Mouse (Mus musculus) large intestine, adult 2 months (tissue): ENCODE results near the gene Numb. TPM values are rescaled to one million over a fixed set of nuclear protein-coding genes. Genes with fewer than 3 reads are reported as not detected.

Experiments used
- DNase-seq: peaks from one replicate; pipeline ENCODE4 v3.0.0-alpha.2; 2012; ENCODE audit warnings: low read depth, low spot score
- WGBS: fragments of 180-500 bp; shearing (Covaris S2); methylation state at CpG from one replicate; pipeline ENCODE4 v1.1.7; 2018; 5-methylcytosine and 5-hydroxymethylcytosine counted together
- polyA plus RNA-seq: library from polyadenylated mRNA; depleted of rRNA; stranded (reverse); fragments of >200 nt; gene quantifications from 2 replicates; pipeline ENCODE4 v1.2.3, GENCODE M21; 2012; rRNA removed

Gene Numb
- polyA plus RNA-seq, 1 experiment, result 52.4 TPM

DNA sequence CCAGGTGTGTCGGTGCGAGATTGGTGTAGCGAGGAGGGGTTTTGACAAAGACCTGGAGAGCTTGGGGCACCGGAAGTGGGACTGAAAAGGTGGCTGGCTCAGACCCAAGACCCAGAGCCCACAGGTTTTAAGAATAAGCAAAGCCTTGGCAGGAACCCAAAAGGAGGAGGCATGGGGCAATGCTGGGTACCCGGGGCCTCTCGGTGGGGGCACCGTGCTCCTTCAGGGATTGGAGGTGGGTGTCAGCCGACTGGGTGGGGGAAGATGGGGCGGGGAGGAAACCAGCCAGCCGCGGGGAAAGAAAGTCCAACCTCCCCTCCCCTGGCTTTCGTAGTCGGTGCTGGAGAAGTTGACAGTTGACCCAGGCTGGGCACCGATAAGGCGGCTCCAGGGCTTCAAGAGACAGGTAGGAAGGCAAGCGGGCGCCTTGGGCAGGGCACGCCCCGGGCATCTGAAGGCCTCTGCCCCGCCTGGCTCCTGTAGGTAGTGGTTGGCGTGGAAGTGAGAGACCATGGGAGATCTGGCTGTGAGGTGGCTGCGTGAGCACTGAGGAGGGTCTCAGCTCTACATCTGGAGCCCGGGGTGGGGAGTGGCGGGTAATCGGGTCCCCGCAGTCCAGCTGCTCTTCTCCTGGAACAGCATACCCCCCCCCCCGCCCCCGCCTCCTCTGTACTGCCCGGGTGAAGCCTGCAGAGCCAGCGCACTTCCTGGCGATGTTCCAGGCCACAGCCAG, 158.3 kb downstream of the Numb start, which contains the start of gene Papln:
Gene Papln, plus strand, starts transcription at position 324 of the 733 bp plus-strand sequence.
- WGBS, result 4% methylated on average over 30 of the region's 31 CpGs
- no peak for DNase-seq

DNA sequence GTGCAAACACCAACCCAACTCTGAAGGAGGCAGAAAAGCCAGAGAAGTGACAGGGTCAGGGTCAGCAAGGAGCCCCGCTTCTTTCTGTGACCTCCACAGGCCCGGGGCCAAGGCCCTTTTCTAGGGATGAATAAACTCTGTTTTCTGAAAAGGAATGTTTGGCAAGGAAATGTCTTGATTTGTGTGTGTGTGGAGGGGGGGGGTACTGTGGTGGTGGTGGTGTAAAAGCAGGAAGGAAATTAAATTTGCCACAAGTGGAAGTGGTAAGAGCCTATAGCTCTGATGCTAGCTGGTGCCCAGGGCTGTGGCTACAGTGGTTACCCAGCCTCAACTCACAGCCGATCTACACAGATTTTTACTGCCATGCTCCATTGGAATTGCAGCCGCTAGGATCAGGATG, 159.0 kb downstream of the Numb start:
- WGBS, result 21% methylated on average over 4 of the region's 4 CpGs
- DNase-seq, result no peak

DNA sequence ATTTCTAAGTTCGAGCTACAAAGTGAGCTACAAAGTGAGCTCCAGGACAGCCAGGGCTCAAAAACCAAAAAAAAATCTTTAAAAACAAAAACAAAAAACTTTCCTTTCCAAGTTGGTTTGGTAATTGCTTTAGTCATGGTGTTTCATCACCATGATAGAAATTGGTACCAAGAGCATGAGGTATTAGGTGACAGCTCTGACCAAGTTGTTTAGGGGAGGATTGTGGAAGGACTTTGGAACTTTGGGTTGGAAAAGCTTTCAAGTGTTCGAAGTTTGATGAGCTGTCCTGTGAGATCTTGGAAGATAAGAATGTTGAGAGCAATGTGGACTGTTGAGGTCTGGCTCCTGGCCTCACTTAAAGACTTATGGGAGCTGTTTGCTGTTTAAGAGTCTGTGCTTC, 161.5 kb downstream of the Numb start:
- no peak for DNase-seq
- 58% methylated on average over 2 of the region's 2 CpGs for WGBS

DNA sequence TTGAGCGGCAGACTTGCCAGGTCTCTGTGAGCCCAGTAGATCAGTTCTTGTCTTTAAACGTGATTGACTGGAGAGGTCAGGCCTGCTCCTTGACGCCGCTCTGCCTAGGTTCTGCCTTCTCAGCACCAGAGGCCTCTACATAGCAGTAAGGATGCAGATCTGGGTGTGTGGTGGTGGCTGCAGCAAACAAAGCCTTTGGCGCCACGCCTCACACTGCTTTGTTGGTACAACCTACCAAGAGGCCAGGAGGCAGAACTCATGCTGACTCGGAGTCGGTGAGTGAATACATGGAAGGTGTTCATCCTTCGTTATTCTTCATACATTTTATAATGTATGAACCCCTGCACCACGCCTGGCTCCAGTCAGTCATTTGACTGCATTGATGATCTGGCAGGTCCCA, 163.0 kb downstream of the Numb start:
- no peak for DNase-seq
- 77% methylated on average over 10 of the region's 10 CpGs for WGBS

DNA sequence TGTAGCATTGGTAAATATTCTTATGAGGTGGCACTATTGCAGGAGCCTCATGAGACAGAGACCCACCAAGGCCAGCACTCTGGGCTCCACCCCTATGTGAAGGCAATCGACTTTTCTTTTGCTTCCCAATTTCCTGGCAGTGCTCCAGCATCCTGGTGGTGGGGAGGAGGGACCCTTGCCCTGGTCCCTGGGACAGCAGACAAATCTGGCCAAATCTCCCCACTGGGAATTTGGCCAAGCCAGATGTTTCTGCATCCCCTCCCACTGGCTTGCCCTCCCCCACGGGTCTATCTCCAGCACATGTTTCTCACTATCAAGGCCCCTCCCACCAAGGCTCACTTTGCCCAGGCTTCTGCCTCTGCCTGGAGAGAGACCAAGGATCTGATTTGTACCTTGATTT, 169.2 kb downstream of the Numb start:
- no peak for DNase-seq

DNA sequence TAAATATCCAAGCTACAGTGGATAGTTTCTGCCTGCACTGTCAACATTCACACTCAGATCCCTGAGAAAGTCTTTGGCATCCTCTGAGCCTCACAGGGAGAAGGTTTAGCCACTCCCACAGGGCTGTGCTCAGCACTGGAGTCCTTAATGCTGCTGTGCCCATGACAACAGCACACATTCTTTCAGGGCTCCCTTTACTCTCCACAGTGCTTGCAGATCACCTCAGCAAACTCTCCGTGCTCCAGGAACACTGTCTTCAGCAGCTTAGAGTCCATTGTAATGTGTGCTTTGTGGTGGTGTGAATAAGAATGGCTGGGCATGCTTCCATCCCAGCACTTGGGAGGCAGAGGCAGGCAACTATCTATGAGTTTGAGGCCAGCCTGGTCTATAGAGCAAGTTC, 172.5 kb downstream of the Numb start:
- no peak for DNase-seq
- WGBS, result 73% methylated on average over 1 of the region's 1 CpGs

More for the DNA sequence above, 169.2 kb downstream of the Numb start:
- 4% methylated on average over 2 of the region's 2 CpGs for WGBS

Other genes with a start within 250 kb of the Numb start
- 60.3 and 62.2 TPM in 2 replicates for gene Psen1, start 233.8 kb downstream of the Numb start, polyA plus RNA-seq
- 2.5 and 7.3 TPM in 2 replicates for gene Papln, start 158.3 kb downstream of the Numb start, polyA plus RNA-seq
- 10.8 and 13.6 TPM in 2 replicates for gene Riox1, start 28.7 kb upstream of the Numb start, polyA plus RNA-seq
- not detected in 2 replicates for gene Heatr4, start 62.9 kb upstream of the Numb start, polyA plus RNA-seq
- gene Acot2, start 65.9 kb upstream of the Numb start, polyA plus RNA-seq, result 2.2 and 4.0 TPM in 2 replicates
- gene Acot1, start 87.6 kb upstream of the Numb start, polyA plus RNA-seq, result 1.6 and 2.5 TPM in 2 replicates
- 4.5 and 8.5 TPM in 2 replicates for gene Acot4, start 116.4 kb upstream of the Numb start, polyA plus RNA-seq
- gene Gm49366, start 117.0 kb upstream of the Numb start, polyA plus RNA-seq, result not detected in 2 replicates
- gene Acot3, start 130.2 kb upstream of the Numb start, polyA plus RNA-seq, result not detected in 2 replicates
- gene Acot5, start 147.4 kb upstream of the Numb start, polyA plus RNA-seq, result 0.15 TPM in 1 of 2 replicates, not detected in the other
- 0.63 and 0.78 TPM in 2 replicates for gene Acot6, start 178.7 kb upstream of the Numb start, polyA plus RNA-seq
- 0.69 and 1.2 TPM in 2 replicates for gene Dnal1, start 192.4 kb upstream of the Numb start, polyA plus RNA-seq
- gene Pnma1, start 226.6 kb upstream of the Numb start, polyA plus RNA-seq, result 0.16 and 0.22 TPM in 2 replicates